Mouse (Mus musculus) lung, postnatal 10 days (tissue): ENCODE data around the gene Sult3a1.
"Not testable (repeated sequence)": the region's sequence is repeated elsewhere in the genome, so short reads cannot be mapped to it uniquely, and the experiment has no call there.

Source experiments
- DNase-seq: peaks from one replicate; pipeline ENCODE4 v3.0.0; 2021

The Sult3a1 gene

DNA sequence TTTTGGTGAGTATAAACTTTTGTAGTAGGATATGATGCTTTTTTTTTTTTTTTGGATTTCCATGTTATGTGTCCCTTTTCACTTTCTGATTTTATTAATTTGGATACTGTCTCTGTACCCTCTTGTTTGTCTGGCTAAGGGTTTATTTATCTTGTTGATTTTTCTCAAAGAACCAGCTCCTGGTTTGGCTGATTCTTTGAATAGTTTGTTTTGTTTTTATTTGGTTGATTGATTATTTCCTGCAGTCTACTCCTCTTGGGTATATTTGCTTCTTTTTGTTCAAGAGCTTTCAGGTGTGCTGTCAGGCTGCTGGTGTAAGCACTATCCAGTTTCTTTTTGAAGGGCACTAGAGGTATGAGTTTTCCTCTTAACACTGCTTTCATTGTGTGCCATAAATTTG is at the start of gene Sult3a1:
Sult3a1 (plus strand) TSS at position 301 of the 400 bp plus-strand sequence.
- no peak for DNase-seq

DNA sequence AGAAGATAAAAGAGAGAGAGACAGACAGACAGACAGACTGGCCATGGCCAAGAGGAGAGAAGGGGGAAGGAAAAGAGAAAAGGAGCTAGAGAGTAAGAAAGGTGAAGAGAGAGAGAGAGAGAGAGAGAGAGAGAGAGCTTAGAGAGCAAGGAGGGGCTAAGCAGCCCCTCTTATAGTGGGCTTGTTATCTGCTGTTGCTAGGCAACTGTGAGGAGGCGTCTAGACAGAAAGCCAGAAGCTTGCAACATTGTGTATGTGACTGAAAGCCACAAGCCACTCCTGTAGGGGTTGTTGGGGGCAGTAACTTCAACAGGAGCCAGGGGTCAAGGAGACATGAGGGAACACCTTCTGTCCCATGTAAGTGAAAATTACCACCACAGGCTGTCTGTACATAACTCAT is 45.7 kb upstream of the Sult3a1 start:
- DNase-seq = no peak

DNA sequence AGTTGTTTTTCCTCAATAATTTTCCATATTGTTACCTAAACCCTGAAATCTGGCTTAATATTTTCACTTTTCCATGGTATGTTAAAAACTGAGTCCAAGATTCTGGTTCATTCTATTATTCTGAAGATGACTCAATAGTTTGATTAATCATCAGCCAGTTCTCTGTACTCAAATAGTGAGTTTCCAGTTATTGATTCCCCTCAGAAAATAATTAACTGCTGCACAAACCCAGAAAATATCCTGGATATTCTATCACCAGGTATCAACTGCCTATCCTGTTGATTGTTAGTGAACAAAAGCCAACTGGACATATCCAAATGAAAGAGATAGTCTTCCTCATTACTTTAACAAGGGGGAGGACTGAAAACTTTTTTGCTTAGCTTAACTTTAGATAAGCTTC is 43.3 kb upstream of the Sult3a1 start:
- DNase-seq = no peak

DNA sequence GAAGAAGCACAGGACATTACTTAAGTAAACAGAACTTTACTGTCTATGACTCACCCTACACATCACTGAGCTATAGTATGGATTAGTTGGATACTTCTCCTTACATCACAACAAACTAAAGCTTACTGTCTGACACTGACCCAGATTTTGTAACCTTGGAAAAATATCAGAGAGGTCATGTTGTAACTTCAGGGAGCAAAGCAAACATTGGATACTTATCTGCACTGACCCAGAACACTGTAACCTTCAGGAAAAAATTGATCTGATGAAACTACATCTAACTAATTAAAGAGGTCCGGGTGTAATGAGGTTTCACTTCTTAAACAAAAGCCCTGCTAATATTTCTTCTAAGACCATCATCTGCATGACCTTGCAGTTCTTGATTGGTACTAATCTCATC is 40.6 kb upstream of the Sult3a1 start:
- DNase-seq = no peak

DNA sequence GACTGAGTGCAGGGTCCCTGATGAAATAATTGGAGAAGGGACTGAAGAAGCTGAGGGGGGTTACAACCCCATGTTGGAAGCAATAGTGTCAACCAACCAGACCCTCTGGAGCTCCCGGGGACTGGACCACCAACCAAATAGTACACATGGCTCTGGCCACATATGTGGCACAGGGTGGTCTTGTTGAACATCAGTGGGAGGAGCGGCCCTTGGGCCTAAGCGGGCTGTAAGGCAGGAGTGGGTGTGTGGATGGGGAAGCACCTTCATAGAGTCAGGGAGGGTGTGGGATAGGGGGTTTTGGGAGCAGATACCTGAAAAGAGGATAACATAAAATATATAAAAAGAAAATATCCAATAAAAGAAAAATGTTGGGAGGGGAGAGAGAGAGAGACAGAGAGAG is 36.6 kb upstream of the Sult3a1 start:
- DNase-seq = no peak

DNA sequence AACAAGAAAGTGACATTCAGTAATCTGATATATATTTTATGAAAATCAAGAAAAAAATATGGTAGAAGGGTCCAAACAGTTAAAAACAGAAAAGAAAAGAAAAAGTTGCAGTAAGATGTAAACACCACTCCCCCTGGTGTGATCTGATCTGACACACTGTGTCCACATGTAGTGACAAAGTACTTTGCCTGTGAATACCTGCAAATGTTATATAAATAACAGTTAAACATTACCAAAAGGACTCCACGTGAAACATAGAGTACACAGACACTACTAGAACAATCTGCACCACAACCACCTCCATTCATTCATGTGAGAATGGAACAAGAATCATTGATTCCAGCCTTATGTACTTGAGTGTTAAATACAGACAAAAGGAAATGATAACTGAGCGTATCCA is 8.5 kb downstream of the Sult3a1 start:
- no peak for DNase-seq

DNA sequence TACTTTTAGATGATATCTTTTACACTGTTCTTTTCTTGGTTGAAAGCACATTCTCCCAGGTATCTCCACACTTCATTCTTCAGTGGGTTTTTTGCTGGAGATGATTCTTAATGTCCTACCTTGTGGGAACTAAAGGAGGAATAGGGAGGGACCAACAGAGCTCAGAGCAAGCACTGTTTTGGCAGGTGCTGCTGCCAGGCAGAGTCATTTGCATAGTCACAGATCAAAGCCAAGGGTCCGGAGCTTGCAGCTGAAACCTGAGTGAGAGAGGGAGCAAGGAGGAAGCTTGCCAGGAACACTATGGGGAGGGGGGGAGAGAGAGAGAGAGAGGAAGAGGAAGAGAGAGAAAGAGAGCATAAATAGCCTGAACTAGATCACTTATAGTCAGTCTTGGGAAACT is 12.9 kb downstream of the Sult3a1 start:
- DNase-seq = no peak

DNA sequence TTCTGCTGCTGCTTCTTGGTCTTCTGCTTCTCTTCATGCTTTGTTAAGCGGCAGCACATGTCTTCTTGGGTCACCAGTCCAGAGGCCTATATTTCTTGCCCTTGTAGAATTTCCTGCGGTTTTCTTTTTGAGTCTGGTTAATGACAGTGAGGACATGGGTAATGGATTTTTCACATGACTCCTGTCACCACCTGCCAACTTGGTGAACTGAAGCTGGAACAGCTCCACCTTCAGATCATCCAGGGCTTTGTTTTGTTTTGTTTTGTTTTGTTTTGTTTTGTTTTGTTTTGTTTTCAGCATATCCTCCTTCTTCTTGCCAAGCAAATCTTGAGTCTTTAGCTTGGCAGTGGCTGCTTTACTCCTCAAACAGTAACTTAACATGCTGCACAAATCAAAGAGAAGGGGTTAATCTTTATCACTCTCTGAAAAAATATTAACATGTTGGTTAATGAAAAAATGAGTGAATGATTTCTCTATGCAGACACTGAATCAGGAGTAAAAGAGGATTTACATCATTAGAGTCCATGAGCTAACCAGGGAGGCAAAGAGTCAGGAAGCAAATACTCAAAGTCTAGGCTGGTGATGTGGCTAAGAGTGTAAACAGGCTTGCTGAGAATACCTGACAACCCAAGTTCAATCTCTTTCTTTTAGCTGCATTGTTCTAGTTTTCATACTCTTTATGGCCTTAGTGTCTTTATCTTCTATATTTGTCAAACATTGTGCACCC is 15.3 kb downstream of the Sult3a1 start:
- DNase-seq = no peak

DNA sequence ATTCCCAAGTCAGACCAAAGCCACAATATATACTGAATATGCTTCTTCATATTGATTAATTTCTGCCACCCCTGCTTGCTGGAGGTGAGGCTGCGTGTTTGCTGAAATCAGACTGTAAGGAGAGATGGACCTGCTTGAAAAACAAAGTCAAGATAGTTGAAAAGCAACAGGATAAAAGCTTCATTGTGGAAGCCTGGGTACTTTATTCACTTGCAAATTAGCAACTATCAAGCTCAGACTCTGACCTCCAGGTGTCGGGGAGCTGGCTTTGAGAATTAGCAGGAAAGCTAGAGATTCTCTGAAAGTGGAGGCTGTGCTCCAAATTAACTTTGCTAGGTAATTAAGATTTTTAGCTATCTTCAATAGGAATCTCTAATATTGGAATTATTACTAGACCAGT is 24.9 kb downstream of the Sult3a1 start:
- DNase-seq = not testable (repeated sequence)

DNA sequence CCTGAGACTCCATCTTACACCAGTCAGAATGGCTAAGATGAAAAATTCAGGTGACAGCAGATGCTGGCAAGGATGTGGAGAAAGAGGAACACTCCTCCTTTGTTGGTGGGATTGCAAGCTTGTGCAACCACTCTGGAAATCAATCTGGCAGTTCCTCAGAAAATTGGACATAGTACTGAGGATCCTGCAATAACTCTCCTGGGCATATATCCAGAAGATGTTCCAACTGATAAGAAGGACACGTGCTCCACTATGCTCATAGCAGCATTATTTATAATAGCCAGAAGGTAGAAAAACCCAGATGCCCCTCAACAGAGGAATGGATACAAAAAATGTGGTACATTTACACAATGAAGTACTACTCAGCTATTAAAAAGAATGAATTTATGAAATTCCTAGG is 44.0 kb downstream of the Sult3a1 start:
- not testable (repeated sequence) for DNase-seq

DNA sequence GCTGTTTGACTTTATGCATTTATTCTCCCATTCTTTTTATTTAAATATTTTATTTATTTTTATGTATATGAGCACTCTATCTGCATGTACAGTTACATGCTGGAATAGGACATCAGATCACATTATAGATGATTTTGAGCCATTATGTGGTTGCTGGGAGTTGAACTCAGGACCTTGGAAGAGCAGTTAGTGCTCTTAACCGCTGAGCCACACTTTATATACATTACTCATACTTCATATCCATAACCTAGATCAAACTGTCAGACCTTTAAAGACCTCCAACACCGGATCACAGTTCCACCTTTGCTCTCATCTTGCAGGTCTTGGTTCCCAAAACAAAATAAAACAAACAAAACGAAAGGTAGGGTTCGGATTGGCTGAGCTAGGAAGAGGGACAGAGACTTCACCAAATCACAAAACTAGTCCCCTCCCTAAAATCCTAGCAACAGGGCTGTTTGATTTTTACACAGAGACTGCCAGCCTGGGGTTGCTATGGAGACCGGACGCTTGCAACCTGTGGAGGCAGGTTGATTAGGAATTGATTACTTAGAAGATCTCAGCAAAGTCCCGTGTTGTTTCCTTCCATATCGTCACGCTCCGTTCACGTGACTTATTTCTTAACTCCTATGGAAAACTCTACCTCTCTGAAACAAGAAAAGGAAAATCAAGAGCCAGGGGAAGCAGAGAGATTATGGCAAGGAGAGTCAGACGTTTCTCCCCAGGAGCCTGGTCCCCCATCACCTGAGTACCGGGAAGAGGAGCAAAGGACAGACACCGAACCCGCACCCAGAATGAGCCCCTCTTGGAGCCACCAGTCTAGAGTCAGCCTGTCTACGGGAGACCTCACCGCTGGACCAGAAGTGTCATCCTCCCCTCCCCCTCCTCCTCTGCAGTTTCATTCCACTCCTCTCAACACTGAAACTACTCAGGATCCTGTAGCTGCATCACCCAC is 47.3 kb downstream of the Sult3a1 start, which contains the start of gene Rsph4a:
Rsph4a (plus strand) TSS at position 582 of the 952 bp plus-strand sequence.
- peak; percentile 20 for DNase-seq

DNA sequence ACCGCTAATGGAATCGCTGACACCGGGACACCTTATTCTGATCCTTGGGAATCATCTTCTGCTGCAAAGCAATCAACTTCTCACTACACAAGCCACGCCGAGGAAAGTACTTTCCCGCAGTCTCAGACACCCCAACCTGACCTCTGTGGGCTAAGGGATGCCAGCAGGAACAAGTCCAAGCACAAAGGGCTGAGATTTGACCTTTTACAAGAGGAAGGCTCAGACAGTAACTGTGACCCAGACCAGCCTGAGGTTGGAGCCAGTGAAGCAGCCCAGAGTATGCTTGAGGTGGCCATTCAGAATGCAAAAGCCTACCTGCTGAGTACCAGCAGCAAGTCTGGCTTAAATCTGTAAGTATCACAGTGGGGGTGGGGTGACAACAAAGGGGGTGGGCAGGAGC is 48.0 kb downstream of the Sult3a1 start:
- peak; percentile 2 for DNase-seq
